Mouse (Mus musculus) megakaryocyte, embryonic 14.5 days (primary cell): ENCODE measurements around the gene Lhfp. TPM values are rescaled to one million over a fixed set of nuclear protein-coding genes. Genes with fewer than 3 reads are reported as not detected.
A peak's percentile ranks its signal among the peaks of the same experiment; 100 is the strongest.

Source experiments
- H3K27me3 ChIP-seq: replicated peaks from 2 replicates; pipeline ENCODE3; 2012; ENCODE audit warnings: inconsistent platforms
- H3K36me3 ChIP-seq: replicated peaks from 2 replicates; pipeline ENCODE3; 2012; ENCODE audit warnings: low read length, inconsistent platforms, mixed read lengths
- H3K4me1 ChIP-seq: 2 replicates; pipeline ENCODE4 v1.6.1; 2012; ENCODE audit warnings: inconsistent platforms
- H3K4me3 ChIP-seq: replicated peaks from 2 replicates; pipeline ENCODE3; 2012; ENCODE audit warnings: moderate library complexity, mild to moderate bottlenecking, inconsistent platforms
- H3K9me3 ChIP-seq: 2 replicates; pipeline ENCODE4 v1.6.1; 2012; ENCODE audit warnings: inconsistent platforms
- FLI1 ChIP-seq: IDR thresholded peaks from 2 replicates; pipeline ENCODE4 v1.6.1; 2012; ENCODE audit warnings: low read length, inconsistent platforms, mixed read lengths
- GATA1 ChIP-seq: IDR thresholded peaks from 3 replicates; pipeline ENCODE4 v1.6.1; 2012; ENCODE audit warnings: mixed read lengths, low read length, inconsistent platforms, borderline replicate concordance
- polyA plus RNA-seq: library from polyadenylated mRNA; stranded (reverse); fragments of >175 nt; gene quantifications from 2 replicates; pipeline ENCODE4 v1.2.3, GENCODE M21; 2012; ENCODE audit warnings: low replicate concordance; ENCODE audit not compliant: insufficient read depth

Lhfp gene
- polyA plus RNA-seq, 1 experiment: 1.0 TPM

DNA sequence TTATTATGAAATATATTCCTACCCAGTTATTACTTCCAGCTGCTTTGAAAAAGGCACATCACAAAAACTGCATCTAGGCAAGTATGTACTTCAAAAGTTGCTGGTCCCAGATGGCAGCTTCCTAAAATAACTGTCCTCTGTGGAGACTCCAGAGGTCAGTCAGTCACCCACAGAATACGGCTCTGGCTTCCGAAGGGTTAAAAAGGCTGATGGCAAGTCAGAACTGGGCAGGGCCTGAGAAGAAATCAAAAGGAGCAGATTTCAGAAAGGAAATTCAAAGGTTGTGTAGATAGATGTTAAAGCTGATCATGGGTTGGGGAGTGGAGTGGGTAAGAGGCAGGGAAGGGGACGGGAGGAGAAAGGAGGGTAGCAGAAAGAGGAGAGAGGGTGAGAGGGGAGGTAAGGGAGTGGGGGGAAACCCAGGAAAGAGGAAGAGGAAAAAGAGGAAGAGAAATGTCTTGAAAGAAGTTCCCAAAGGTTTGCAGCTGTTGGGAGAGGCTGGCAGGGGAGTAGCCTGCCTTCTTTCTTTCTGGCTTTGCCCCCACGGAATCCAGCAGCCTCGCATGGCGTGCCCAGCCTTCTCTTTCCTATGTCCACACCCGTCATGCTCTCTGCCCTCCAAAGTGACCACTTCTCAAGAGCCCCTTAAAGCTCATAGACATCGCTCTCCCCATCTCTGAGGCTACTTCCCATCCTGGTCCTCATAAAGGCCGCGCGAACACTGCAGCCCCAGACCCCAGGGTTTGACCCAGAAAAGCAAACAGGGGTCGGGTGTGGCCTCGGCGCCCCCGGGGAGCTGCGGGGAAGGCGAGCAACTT lies 526 bp upstream of the Lhfp start:
- Histone ChIP-seq H3K27me3 (peaks cover 60% of the 10 kb centered on the region), H3K36me3 (no peaks in the 10 kb centered on the region), H3K4me3 (peak overlapping the region; percentile 92), H3K9me3 (0 out of 2 replicates have a peak, but pooled peaks cover 4% of the 10 kb centered on the region), H3K4me1 (peaks cover 41% of the 10 kb centered on the region)
- TF ChIP-seq GATA1: no peak
- TF ChIP-seq FLI1: no peak

DNA sequence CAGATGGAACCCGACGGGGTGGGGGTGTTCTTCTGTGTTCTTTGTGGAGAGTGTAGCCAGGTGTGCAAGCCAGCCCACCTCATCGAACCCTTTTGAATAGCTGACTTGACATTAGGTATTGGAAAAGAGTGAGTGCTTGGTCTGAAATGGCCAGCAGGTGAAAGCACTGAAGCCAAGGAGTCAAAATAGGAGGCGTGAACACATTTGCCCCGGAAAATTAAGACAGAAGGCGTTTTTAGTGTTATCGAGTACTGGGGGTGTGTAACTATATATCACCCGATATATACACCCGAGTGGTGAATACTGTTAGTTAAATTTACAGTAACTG lies 876 bp downstream of the Lhfp start:
- Histone ChIP-seq H3K9me3 (0 out of 2 replicates have a peak, but pooled peaks cover 4% of the 10 kb centered on the region), H3K4me3 (peak overlapping the region; percentile 92), H3K4me1 (peaks cover 31% of the 10 kb centered on the region), H3K36me3 (no peaks in the 10 kb centered on the region), H3K27me3 (peaks cover 60% of the 10 kb centered on the region)
- TF ChIP-seq FLI1 (no peak), GATA1 (no peak)

DNA sequence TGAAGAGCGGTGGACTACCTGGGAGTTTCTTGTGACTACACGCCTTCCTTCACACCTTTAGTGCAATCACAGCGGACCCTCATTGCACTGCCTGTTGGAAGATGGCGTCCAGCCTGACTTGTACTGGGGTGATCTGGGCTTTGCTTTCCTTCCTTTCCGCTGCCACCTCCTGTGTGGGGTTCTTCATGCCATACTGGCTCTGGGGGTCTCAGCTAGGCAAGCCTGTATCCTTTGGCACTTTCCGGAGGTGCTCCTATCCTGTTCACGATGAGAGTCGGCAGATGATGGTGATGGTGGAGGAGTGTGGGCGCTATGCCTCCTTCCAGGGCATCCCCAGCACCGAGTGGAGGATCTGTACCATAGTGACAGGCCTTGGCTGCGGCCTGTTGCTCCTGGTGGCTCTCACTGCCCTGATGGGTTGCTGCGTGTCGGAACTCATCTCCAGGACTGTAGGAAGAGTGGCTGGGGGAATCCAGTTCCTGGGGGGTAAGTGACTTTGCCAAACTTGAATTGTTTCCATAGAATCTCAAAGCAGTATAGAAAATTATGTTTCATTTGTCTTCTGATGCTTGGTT lies 2.0 kb downstream of the Lhfp start:
- 0 out of 2 replicates have a peak, but pooled peaks cover 4% of the 10 kb centered on the region for H3K9me3 ChIP-seq
- TF ChIP-seq GATA1 (no peak), FLI1 (no peak)
- peaks cover 29% of the 10 kb centered on the region for H3K4me1 ChIP-seq
- no peak overlapping the region for H3K4me3 ChIP-seq
- H3K27me3 ChIP-seq: peaks cover 62% of the 10 kb centered on the region
- H3K36me3 ChIP-seq: no peaks in the 10 kb centered on the region

DNA sequence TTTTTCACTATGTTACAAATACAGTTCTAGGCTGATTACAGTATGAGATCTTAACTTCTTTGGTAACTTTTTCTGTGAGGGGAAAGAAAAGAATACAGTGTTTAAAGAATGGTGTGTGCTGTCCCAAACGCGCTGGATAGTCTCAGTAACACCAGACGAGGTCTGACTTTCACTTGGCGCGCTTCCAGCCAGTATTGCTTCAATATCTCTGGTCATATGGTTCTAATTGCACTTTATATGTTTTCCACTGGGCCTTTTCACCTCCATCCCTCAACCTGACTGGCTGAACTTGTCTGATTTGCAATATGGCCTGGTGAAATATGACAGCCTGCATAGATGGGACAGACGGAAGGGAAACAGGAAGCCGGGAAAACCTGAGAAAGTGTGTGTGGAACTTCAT lies 2.9 kb downstream of the Lhfp start:
- Histone ChIP-seq H3K27me3 (peaks cover 55% of the 10 kb centered on the region), H3K4me3 (no peak overlapping the region), H3K9me3 (0 out of 2 replicates have a peak, but pooled peaks cover 4% of the 10 kb centered on the region), H3K4me1 (peaks cover 23% of the 10 kb centered on the region), H3K36me3 (no peaks in the 10 kb centered on the region)
- no peak for TF ChIP-seq FLI1
- TF ChIP-seq GATA1: no peak

DNA sequence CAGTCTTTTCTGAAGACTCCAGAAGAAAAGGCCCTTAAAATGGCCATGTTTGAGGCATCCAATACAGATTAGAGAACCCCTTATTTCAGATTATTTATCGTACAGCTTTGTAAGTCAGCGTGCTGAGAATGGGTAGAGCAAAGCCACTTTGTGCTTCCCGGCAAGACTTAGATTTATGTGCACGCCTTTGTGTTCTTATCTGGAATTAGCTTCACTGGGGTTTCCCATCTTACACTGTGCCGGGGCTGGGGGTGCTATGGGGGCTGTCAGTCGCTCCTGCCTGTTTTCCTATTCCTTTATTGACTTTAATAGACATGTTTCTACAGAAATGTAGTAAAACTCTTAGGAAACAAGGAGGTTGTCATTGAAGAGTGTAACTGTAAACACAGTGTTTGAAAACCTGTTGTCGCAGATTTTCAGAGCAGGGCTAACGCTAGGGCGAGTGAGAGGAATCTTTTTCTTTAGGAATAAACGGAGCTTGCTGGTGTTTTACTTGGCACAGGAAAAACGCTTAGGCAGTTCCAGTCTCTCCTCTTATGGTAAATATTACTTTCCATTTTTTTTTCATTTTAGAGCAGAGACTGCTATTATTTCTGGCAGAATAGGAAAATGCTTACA lies 3.5 kb downstream of the Lhfp start:
- no peak for TF ChIP-seq FLI1
- TF ChIP-seq GATA1: no peak
- H3K4me1 ChIP-seq: peaks cover 22% of the 10 kb centered on the region
- no peak overlapping the region for H3K4me3 ChIP-seq
- no peaks in the 10 kb centered on the region for H3K36me3 ChIP-seq
- H3K27me3 ChIP-seq: peaks cover 50% of the 10 kb centered on the region
- H3K9me3 ChIP-seq: 0 out of 2 replicates have a peak, but pooled peaks cover 4% of the 10 kb centered on the region

DNA sequence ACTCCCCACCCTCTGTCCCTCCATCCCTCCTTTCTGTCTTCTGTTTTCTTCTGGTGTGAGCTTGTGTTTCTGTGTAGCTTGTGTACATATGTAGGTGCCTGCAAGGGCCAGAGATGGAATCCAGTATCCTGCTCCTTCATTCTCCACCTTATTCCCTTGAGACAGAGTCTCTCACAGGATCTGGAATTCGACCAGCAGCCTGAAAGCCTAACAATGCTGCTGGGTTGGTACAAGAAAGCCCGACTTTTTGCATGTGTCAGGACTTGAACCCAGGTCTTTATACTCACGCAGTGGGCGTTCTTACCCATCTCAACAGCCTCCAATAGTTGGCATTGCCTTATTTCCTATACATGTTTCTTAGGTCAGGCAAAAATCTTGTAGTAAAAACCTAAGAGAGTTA lies 4.4 kb downstream of the Lhfp start:
- H3K36me3 ChIP-seq: no peaks in the 10 kb centered on the region
- peaks cover 41% of the 10 kb centered on the region for H3K27me3 ChIP-seq
- TF ChIP-seq GATA1 (no peak), FLI1 (no peak)
- H3K9me3 ChIP-seq: 0 out of 2 replicates have a peak, but pooled peaks cover 4% of the 10 kb centered on the region
- H3K4me3 ChIP-seq: no peak overlapping the region
- peaks cover 22% of the 10 kb centered on the region for H3K4me1 ChIP-seq

DNA sequence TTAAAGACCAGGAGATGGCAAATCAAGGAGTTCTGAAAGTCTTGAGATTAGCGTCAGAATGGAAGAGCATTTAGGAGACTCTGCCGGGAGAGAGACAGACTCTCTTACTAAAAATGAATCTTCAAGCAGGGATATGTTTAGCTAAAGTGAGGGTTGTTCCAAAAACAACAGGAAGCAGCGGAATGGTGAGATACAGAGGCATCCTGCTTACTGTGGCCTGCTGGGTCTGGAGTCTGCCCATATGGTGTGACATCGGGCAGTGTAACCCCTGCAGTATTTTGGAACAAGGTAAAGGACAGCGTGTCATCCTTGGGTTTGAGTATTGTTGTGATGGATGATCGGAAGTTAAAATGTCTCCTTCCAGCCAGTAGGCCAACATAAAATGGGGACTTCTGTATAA lies 5.0 kb downstream of the Lhfp start:
- H3K36me3 ChIP-seq: no peaks in the 10 kb centered on the region
- TF ChIP-seq FLI1 (no peak), GATA1 (no peak)
- peaks cover 35% of the 10 kb centered on the region for H3K27me3 ChIP-seq
- peak overlapping the region; percentile 9 for H3K4me3 ChIP-seq
- H3K4me1 ChIP-seq: peaks cover 15% of the 10 kb centered on the region
- H3K9me3 ChIP-seq: 0 out of 2 replicates have a peak, but pooled peaks cover 4% of the 10 kb centered on the region

DNA sequence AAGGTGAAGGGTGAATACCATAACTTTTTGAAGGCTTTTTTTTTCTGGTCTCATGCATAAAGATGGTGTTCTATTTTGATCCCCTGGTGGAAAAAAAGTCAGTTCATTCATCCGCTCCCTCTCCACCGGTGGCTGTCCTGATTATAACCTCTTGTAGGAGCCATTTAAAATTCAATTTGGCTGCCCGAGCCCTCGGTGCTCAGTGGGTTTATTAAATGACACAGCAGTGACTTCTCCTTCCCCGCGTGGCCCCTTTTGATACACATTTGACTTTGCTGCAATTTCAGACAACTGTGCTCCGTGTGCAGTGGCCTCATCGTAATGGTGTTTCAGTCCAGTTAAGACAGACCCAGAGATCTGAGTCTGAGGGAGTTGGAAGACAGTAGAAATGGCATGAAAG lies 11.1 kb downstream of the Lhfp start:
- Histone ChIP-seq H3K27me3 (peaks cover 4% of the 10 kb centered on the region), H3K4me1 (peaks cover 9% of the 10 kb centered on the region), H3K4me3 (no peak overlapping the region), H3K9me3 (no peaks in the 10 kb centered on the region), H3K36me3 (no peaks in the 10 kb centered on the region)
- TF ChIP-seq FLI1: no peak
- TF ChIP-seq GATA1: no peak

DNA sequence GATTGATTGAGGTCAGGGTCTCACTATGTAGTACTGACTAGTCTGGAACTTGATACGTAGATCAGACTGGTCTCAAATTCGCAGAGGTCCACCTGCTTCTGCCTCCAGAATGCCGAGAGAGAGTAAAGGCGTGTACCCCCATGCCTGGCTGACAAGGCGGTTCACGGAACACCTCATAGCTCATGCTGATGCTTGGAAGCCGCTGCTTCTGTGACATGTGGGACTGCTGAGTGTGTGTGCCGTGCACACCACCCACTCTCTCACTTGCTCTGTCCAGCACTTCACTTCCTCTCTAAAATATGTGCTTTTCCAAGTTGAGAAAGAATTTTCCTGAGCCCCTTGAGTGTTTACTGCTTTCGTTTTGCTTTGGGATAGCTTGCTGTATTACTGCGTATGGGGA lies 15.1 kb downstream of the Lhfp start:
- no peak for TF ChIP-seq GATA1
- no peak for TF ChIP-seq FLI1
- Histone ChIP-seq H3K27me3 (peaks cover 2% of the 10 kb centered on the region), H3K9me3 (no peaks in the 10 kb centered on the region), H3K36me3 (no peaks in the 10 kb centered on the region), H3K4me3 (no peak overlapping the region), H3K4me1 (peaks cover 21% of the 10 kb centered on the region)

DNA sequence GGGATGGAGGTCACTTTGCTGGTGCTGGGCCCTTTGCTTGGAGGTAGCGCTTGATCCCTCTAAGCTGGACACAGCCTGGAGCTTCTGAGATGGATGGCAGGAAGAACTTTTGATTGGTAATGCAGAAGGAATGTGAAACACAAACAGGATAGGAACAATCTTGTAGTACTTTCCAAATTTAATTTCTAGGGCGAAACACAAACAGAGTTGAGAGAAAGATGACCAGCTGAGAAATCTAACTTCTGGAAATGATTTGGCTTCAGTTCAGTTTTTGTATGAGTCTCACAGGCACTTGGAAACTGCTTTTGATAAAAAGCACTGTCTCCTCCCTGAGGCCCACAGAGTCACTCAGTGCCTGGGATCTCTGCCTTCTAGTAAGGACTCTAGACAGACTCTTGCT lies 18.6 kb downstream of the Lhfp start:
- H3K4me3 ChIP-seq: no peak overlapping the region
- H3K9me3 ChIP-seq: no peaks in the 10 kb centered on the region
- H3K4me1 ChIP-seq: peaks cover 12% of the 10 kb centered on the region
- TF ChIP-seq FLI1 (no peak), GATA1 (no peak)
- H3K27me3 ChIP-seq: peaks cover 2% of the 10 kb centered on the region
- H3K36me3 ChIP-seq: no peaks in the 10 kb centered on the region
